Mouse (Mus musculus) forebrain, postnatal 0 days (tissue): ENCODE results near the gene Timmdc1. TPM values are rescaled to one million over a fixed set of nuclear protein-coding genes. Genes with fewer than 3 reads are reported as not detected.

ENCODE experiments used
- ATAC-seq: fragments of 200-750 bp; cut with Nextera tagmentation; 2 replicates; pipeline ENCODE4 v1.8.0; 2017; ENCODE audit warnings: mild to moderate bottlenecking, moderate library complexity
- DNase-seq: peaks from one replicate; pipeline ENCODE4 v3.0.0-alpha.2; 2015
- H3K27ac ChIP-seq: fragments of 300-500 bp; sonication (generic); 2 replicates; pipeline ENCODE4 v1.5.1; 2014; ENCODE audit warnings: low read depth, mild to moderate bottlenecking, antibody characterized with exemption, low read length, moderate library complexity, mixed read lengths
- H3K27me3 ChIP-seq: fragments of 300-500 bp; sonication (generic); 2 replicates; pipeline ENCODE4 v1.6.1; 2014; ENCODE audit warnings: mild to moderate bottlenecking, low read length, mixed read lengths; ENCODE audit not compliant: insufficient read depth
- H3K36me3 ChIP-seq: fragments of 300-500 bp; sonication (generic); 2 replicates; pipeline ENCODE4 v1.6.1; 2014; ENCODE audit warnings: mild to moderate bottlenecking, moderate library complexity; ENCODE audit not compliant: insufficient read depth
- H3K4me1 ChIP-seq: fragments of 300-500 bp; sonication (generic); 2 replicates; pipeline ENCODE4 v1.6.1; 2014; ENCODE audit warnings: antibody characterized with exemption; ENCODE audit not compliant: insufficient read depth
- H3K4me2 ChIP-seq: fragments of 300-500 bp; sonication (generic); 2 replicates; pipeline ENCODE4 v1.6.1; 2014; ENCODE audit warnings: low read depth, mild to moderate bottlenecking, moderate library complexity
- H3K4me3 ChIP-seq: fragments of 300-500 bp; sonication (generic); 2 replicates; pipeline ENCODE4 v1.5.1; 2014; ENCODE audit warnings: low read depth, low read length, mixed read lengths
- H3K9ac ChIP-seq: fragments of 300-500 bp; sonication (generic); 2 replicates; pipeline ENCODE4 v1.6.1; 2014; ENCODE audit warnings: mild to moderate bottlenecking
- H3K9me3 ChIP-seq: fragments of 300-500 bp; sonication (generic); 2 replicates; pipeline ENCODE4 v1.6.1; 2016; ENCODE audit warnings: low read length
- CTCF ChIP-seq: sonication (generic); IDR thresholded peaks from 2 replicates; pipeline ENCODE4 v1.5.1; 2016; ENCODE audit warnings: antibody characterized with exemption, control low read depth, low read depth
- WGBS: fragments of 180-500 bp; shearing (Covaris S2); extraction: QIAGEN DNeasy Blood & Tissue Kit; methylation state at CpG from one replicate; pipeline ENCODE4 v1.1.7; 2014; 5-methylcytosine and 5-hydroxymethylcytosine counted together
- polyA plus RNA-seq: library from polyadenylated mRNA; unstranded; fragments of >200 nt; fragmentation: Nextera tagmentation; extraction: Ambion mirVana; gene quantifications from 2 replicates; pipeline ENCODE4 v1.2.1, GENCODE M21; 2015
- total RNA-seq: library from RNA; depleted of rRNA; stranded (reverse); fragments of >200 nt; gene quantifications from 2 replicates; pipeline ENCODE4 v1.2.3, GENCODE M21; 2014

The Timmdc1 gene
- total and polyA plus RNA-seq, 2 experiments from 2014 or later: 27.2 to 30.3 TPM

GRCm38 (mm10) chr16:38476312-38477240 lies 45.9 kb downstream of the Timmdc1 start:
- Histone ChIP-seq H3K27ac (no peak overlapping the region), H3K4me1 (no peaks in the 10 kb centered on the region), H3K27me3 (no peaks in the 10 kb centered on the region), H3K36me3 (no peaks in the 10 kb centered on the region), H3K9ac (peak overlapping the region; percentile 51), H3K4me3 (peak overlapping the region; percentile 30), H3K9me3 (no peaks in the 10 kb centered on the region), H3K4me2 (peak overlapping the region; percentile 61)
- peak; percentile 78 for ATAC-seq
- 10% methylated on average over 34 of the region's 34 CpGs for WGBS
- TF ChIP-seq CTCF: no peak
- DNase-seq: peak; percentile 53

- H3K9me3 ChIP-seq: no peaks in the 10 kb centered on the region
- DNase-seq: no peak
- H3K27ac ChIP-seq: no peak overlapping the region
- no peak overlapping the region for H3K9ac ChIP-seq
- 58% methylated on average over 4 of the region's 4 CpGs for WGBS
- H3K4me2 ChIP-seq: peak overlapping the region; percentile 61
- H3K36me3 ChIP-seq: no peaks in the 10 kb centered on the region
- no peaks in the 10 kb centered on the region for H3K27me3 ChIP-seq
- no peak for ATAC-seq
- TF ChIP-seq CTCF: no peak
- no peak overlapping the region for H3K4me3 ChIP-seq
- H3K4me1 ChIP-seq: no peaks in the 10 kb centered on the region
Measured at GRCm38 (mm10) chr16:38475681-38476311, 46.7 kb downstream of the Timmdc1 start.

GRCm38 (mm10) chr16:38474677-38475286 lies 47.7 kb downstream of the Timmdc1 start:
- TF ChIP-seq CTCF: no peak
- no peak for ATAC-seq
- Histone ChIP-seq H3K4me1 (no peaks in the 10 kb centered on the region), H3K4me2 (no peak overlapping the region), H3K9me3 (no peaks in the 10 kb centered on the region), H3K4me3 (no peak overlapping the region), H3K27ac (no peak overlapping the region), H3K36me3 (no peaks in the 10 kb centered on the region), H3K9ac (no peak overlapping the region), H3K27me3 (no peaks in the 10 kb centered on the region)
- DNase-seq: no peak
- WGBS: 91% methylated on average over 9 of the region's 9 CpGs

- no peak for TF ChIP-seq CTCF
- no peak overlapping the region for H3K9ac ChIP-seq
- no peaks in the 10 kb centered on the region for H3K27me3 ChIP-seq
- H3K36me3 ChIP-seq: no peaks in the 10 kb centered on the region
- H3K27ac ChIP-seq: no peak overlapping the region
- no peak for ATAC-seq
- no peak overlapping the region for H3K4me3 ChIP-seq
- H3K4me2 ChIP-seq: no peak overlapping the region
- WGBS: 91% methylated on average over 5 of the region's 5 CpGs
- no peaks in the 10 kb centered on the region for H3K9me3 ChIP-seq
- DNase-seq: no peak
- H3K4me1 ChIP-seq: no peaks in the 10 kb centered on the region
Measured at GRCm38 (mm10) chr16:38473661-38474060, 48.8 kb downstream of the Timmdc1 start.

GRCm38 (mm10) chr16:38472507-38472873 lies 50.0 kb downstream of the Timmdc1 start:
- Histone ChIP-seq H3K4me1 (no peaks in the 10 kb centered on the region), H3K36me3 (no peaks in the 10 kb centered on the region), H3K27ac (no peak overlapping the region), H3K27me3 (no peaks in the 10 kb centered on the region), H3K9me3 (no peaks in the 10 kb centered on the region), H3K4me2 (no peak overlapping the region), H3K4me3 (no peak overlapping the region), H3K9ac (no peak overlapping the region)
- WGBS: 92% methylated on average over 5 of the region's 5 CpGs
- DNase-seq (no peak), ATAC-seq (no peak)
- TF ChIP-seq CTCF: no peak

- H3K4me2 ChIP-seq: no peak overlapping the region
- H3K27ac ChIP-seq: no peak overlapping the region
- ATAC-seq (no peak), DNase-seq (no peak)
- no peak overlapping the region for H3K4me3 ChIP-seq
- no peak for TF ChIP-seq CTCF
- 85% methylated on average over 11 of the region's 11 CpGs for WGBS
- no peaks in the 10 kb centered on the region for H3K27me3 ChIP-seq
- H3K9ac ChIP-seq: no peak overlapping the region
- H3K36me3 ChIP-seq: no peaks in the 10 kb centered on the region
- no peaks in the 10 kb centered on the region for H3K9me3 ChIP-seq
- no peaks in the 10 kb centered on the region for H3K4me1 ChIP-seq
Measured at GRCm38 (mm10) chr16:38471697-38472506, 50.6 kb downstream of the Timmdc1 start.
